Mouse (Mus musculus): Measurements from ENCODE around the gene Npepps. TPM values are rescaled to one million over a fixed set of nuclear protein-coding genes. Genes with fewer than 3 reads are reported as not detected.

Npepps gene
- polyA plus RNA-seq, 1 experiment from 2014 or later, result 80.9 TPM

DNA sequence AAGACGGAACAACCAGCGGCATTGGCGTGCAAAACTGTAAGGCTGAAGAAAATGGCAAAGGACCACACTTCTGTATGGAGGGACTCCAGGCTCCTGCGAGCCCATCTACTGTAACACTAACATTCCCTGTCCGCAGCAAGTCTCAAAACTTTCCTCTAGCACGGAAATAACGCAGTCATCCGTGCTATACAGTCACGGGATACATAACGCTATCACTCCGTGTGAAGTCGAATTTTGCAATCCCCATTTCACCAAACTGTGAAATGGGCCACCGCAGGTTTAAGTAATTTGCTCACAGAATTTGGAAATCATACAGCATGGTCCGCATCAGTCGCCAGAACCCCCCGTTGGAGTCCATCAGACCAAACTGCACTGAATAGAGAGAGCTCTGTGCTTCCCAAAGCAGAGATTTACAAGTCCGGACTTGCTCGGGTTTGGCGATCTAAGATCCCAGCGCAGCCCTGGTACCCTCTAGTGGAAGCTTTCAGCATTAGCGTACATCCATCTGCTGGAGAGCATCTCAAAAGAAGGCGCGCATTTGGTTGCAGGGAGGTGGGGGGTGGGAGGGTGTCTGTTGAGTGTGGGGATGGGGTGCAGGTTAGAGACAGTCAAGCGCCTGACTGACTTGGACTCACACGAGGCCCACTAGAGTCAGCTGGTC is 29.6 kb upstream of the Npepps start:
- H3K36me3 ChIP-seq, result no peaks in the 10 kb centered on the region
- H3K9ac ChIP-seq, result peak overlapping the region; percentile 34
- H3K9me3 ChIP-seq, result no peaks in the 10 kb centered on the region
- under 1% methylated on average over 25 of the region's 25 CpGs for WGBS
- H3K27ac ChIP-seq, result peak overlapping the region; percentile 87
- no peaks in the 10 kb centered on the region for H3K27me3 ChIP-seq (replicated peaks)
- H3K4me2 ChIP-seq, result peak overlapping the region; percentile 82
- H3K4me1 ChIP-seq, result peaks cover 15% of the 10 kb centered on the region
- H3K4me3 ChIP-seq (replicated peaks), result peak overlapping the region; percentile 45
- peak; percentile 54; the same call in 1 of the 2 replicates for ATAC-seq (ENCODE audit: insufficient read depth, low FRiP score, low read depth)

DNA sequence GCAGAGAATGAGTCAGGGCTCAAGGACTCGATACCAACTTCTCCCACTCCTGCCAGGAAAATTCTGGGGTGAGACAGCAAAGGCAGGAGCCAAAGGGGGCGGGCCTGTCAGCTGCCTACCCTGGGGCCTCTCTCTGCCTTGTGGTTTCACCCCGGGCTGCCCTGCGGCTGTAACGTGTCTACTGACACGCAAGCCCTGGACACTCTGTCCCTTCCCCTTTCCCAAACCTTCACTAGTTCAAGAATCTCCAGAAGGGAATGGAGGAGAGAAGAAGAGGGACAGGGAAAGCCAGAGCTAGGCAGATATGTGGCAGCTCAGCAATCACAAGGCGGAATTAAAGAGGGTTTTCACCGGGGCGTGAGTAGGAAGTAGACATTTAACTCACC is 29.0 kb upstream of the Npepps start:
- Histone ChIP-seq H3K4me3 (replicated peaks) (peak overlapping the region; percentile 45), H3K27ac (peak overlapping the region; percentile 87), H3K27me3 (replicated peaks) (no peaks in the 10 kb centered on the region), H3K36me3 (no peaks in the 10 kb centered on the region), H3K9ac (peak overlapping the region; percentile 34), H3K4me2 (peak overlapping the region; percentile 82), H3K4me1 (peaks cover 15% of the 10 kb centered on the region), H3K9me3 (no peaks in the 10 kb centered on the region)
- ATAC-seq (ENCODE audit: insufficient read depth, low FRiP score, low read depth), result peak; percentile 61; the same call in 1 of the 2 replicates
- 3% methylated on average over 9 of the region's 9 CpGs for WGBS

- H3K4me1 ChIP-seq, result peaks cover 15% of the 10 kb centered on the region
- no peaks in the 10 kb centered on the region for H3K27me3 ChIP-seq (replicated peaks)
- ATAC-seq (ENCODE audit: insufficient read depth, low FRiP score, low read depth), result no peak
- H3K9me3 ChIP-seq, result no peaks in the 10 kb centered on the region
- peak overlapping the region; percentile 45 for H3K4me3 ChIP-seq (replicated peaks)
- H3K36me3 ChIP-seq, result no peaks in the 10 kb centered on the region
- peak overlapping the region; percentile 34; the same call in 1 of the 2 replicates for H3K9ac ChIP-seq
- 33% methylated on average over 3 of the region's 3 CpGs for WGBS
- peak overlapping the region; percentile 87 for H3K27ac ChIP-seq
- peak overlapping the region; percentile 82 for H3K4me2 ChIP-seq
Observed at GRCm38 (mm10) chr11:97308806-97309450, 28.5 kb upstream of the Npepps start.

- H3K9me3 ChIP-seq, result no peaks in the 10 kb centered on the region
- no peak for ATAC-seq (ENCODE audit: insufficient read depth, low FRiP score, low read depth)
- WGBS, result 89% methylated on average over 11 of the region's 11 CpGs
- H3K4me2 ChIP-seq, result no peak overlapping the region
- no peak overlapping the region for H3K27ac ChIP-seq
- no peak overlapping the region for H3K9ac ChIP-seq
- H3K4me1 ChIP-seq, result peaks cover 22% of the 10 kb centered on the region
- no peak overlapping the region for H3K4me3 ChIP-seq (replicated peaks)
- H3K36me3 ChIP-seq, result no peaks in the 10 kb centered on the region
- no peaks in the 10 kb centered on the region for H3K27me3 ChIP-seq (replicated peaks)
Observed at GRCm38 (mm10) chr11:97307294-97308069, 27.0 kb upstream of the Npepps start.

- peaks cover 20% of the 10 kb centered on the region for H3K4me1 ChIP-seq
- H3K27me3 ChIP-seq (replicated peaks), result no peaks in the 10 kb centered on the region
- ATAC-seq (ENCODE audit: insufficient read depth, low FRiP score, low read depth), result no peak
- no peak overlapping the region for H3K4me2 ChIP-seq
- no peak overlapping the region for H3K4me3 ChIP-seq (replicated peaks)
- no peaks in the 10 kb centered on the region for H3K9me3 ChIP-seq
- WGBS, result 42% methylated on average over 5 of the region's 5 CpGs
- no peak overlapping the region for H3K27ac ChIP-seq
- H3K36me3 ChIP-seq, result no peaks in the 10 kb centered on the region
- no peak overlapping the region for H3K9ac ChIP-seq
Observed at GRCm38 (mm10) chr11:97304631-97305030, 24.2 kb upstream of the Npepps start.

- H3K36me3 ChIP-seq, result no peaks in the 10 kb centered on the region
- H3K9me3 ChIP-seq, result no peaks in the 10 kb centered on the region
- H3K4me3 ChIP-seq (replicated peaks), result no peak overlapping the region
- WGBS, result 18% methylated on average over 7 of the region's 7 CpGs
- H3K9ac ChIP-seq, result no peak overlapping the region
- H3K27ac ChIP-seq, result peak overlapping the region; percentile 52
- H3K4me2 ChIP-seq, result no peak overlapping the region
- peaks cover 14% of the 10 kb centered on the region; the same call in 1 of the 2 replicates for H3K4me1 ChIP-seq
- no peaks in the 10 kb centered on the region for H3K27me3 ChIP-seq (replicated peaks)
- ATAC-seq (ENCODE audit: insufficient read depth, low FRiP score, low read depth), result 0 out of 2 replicates have a peak, but pooled peaks have one; percentile 56
Observed at GRCm38 (mm10) chr11:97302231-97302781, 21.9 kb upstream of the Npepps start.

DNA sequence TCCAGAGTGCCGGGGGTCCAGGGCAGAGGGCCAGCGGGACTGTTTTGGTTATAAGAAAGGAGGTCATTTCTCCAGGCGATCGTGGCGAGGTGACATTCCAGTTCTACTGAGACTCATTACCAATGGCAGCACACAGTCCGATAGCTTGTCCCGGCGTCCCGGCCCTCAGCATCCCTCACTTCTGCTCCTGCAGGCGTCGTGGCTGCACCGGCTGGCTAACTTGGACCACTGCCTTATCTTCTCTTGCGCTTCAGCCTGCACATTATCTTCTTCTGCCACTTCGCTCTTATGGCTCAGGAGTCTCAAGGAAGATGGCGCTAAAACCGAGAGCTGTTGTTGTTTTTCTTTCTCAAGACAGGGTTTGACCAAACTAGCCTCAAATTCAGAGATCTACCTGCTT is 21.0 kb upstream of the Npepps start:
- H3K9me3 ChIP-seq, result no peaks in the 10 kb centered on the region
- H3K4me3 ChIP-seq (replicated peaks), result no peak overlapping the region
- WGBS, result 81% methylated on average over 16 of the region's 16 CpGs
- H3K9ac ChIP-seq, result no peak overlapping the region
- H3K27me3 ChIP-seq (replicated peaks), result no peaks in the 10 kb centered on the region
- H3K36me3 ChIP-seq, result no peaks in the 10 kb centered on the region
- H3K4me1 ChIP-seq, result peaks cover 14% of the 10 kb centered on the region; the same call in 1 of the 2 replicates
- H3K27ac ChIP-seq, result peak overlapping the region; percentile 52; the same call in 1 of the 2 replicates
- ATAC-seq (ENCODE audit: insufficient read depth, low FRiP score, low read depth), result no peak
- no peak overlapping the region for H3K4me2 ChIP-seq

DNA sequence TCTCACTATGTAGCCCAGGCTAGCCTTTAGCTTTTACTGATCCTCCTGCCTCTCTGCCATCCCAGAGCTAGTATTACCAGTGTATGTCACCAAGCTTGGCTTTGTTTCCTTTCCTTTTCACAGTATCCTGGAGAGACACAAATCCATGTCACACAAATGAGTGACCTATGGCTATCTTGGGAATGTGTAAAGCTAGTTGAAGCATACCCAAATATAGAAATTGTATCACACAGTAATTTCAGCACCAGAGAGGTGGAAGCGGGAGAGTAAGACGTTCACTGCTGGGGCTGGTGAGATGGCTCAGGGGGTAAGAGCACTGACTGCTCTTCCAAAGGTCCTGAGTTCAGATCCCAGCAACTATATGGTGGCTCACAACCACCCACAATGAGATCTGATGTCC is 19.5 kb upstream of the Npepps start:
- no peak overlapping the region for H3K9ac ChIP-seq
- H3K4me3 ChIP-seq (replicated peaks), result no peak overlapping the region
- peaks cover 14% of the 10 kb centered on the region; the same call in 1 of the 2 replicates for H3K4me1 ChIP-seq
- H3K36me3 ChIP-seq, result no peaks in the 10 kb centered on the region
- no peaks in the 10 kb centered on the region for H3K27me3 ChIP-seq (replicated peaks)
- 82% methylated on average over 2 of the region's 2 CpGs for WGBS
- H3K27ac ChIP-seq, result no peak overlapping the region
- no peak for ATAC-seq (ENCODE audit: insufficient read depth, low FRiP score, low read depth)
- no peaks in the 10 kb centered on the region for H3K9me3 ChIP-seq
- H3K4me2 ChIP-seq, result no peak overlapping the region

GRCm38 (mm10) chr11:97296542-97296941 is 16.1 kb upstream of the Npepps start:
- no peaks in the 10 kb centered on the region for H3K9me3 ChIP-seq
- no peak overlapping the region for H3K27ac ChIP-seq
- 85% methylated on average over 3 of the region's 4 CpGs for WGBS
- no peak overlapping the region for H3K9ac ChIP-seq
- H3K4me1 ChIP-seq, result peaks cover under 1% of the 10 kb centered on the region; the same call in 1 of the 2 replicates
- H3K4me3 ChIP-seq (replicated peaks), result no peak overlapping the region
- H3K36me3 ChIP-seq, result no peaks in the 10 kb centered on the region
- ATAC-seq (ENCODE audit: insufficient read depth, low FRiP score, low read depth), result no peak
- H3K4me2 ChIP-seq, result no peak overlapping the region
- no peaks in the 10 kb centered on the region for H3K27me3 ChIP-seq (replicated peaks)

DNA sequence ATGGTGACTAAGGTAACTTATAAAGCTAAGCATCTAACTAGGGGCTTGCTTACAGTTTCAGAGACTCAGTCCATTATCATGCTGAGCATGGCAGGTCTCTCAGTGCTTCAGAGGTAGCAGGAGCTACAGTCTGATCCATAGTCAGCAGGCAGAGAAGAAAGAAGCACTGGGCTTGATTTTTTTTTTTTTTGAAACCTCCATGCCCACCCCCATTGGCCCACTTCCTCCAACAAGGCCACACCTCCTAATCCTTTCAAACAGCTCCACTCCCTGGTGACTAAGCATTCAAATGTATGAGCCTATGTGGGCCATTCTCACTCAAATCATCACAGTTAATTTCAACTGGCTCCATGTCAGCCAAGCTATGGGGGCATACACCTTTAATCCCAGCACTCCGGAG is 12.3 kb upstream of the Npepps start:
- Histone ChIP-seq H3K27ac (no peak overlapping the region), H3K9me3 (no peaks in the 10 kb centered on the region), H3K4me2 (no peak overlapping the region), H3K9ac (no peak overlapping the region), H3K4me3 (replicated peaks) (no peak overlapping the region), H3K27me3 (replicated peaks) (no peaks in the 10 kb centered on the region), H3K4me1 (no peaks in the 10 kb centered on the region), H3K36me3 (no peaks in the 10 kb centered on the region)
- ATAC-seq (ENCODE audit: insufficient read depth, low FRiP score, low read depth), result no peak
- WGBS, result 95% methylated on average over 1 of the region's 1 CpGs

DNA sequence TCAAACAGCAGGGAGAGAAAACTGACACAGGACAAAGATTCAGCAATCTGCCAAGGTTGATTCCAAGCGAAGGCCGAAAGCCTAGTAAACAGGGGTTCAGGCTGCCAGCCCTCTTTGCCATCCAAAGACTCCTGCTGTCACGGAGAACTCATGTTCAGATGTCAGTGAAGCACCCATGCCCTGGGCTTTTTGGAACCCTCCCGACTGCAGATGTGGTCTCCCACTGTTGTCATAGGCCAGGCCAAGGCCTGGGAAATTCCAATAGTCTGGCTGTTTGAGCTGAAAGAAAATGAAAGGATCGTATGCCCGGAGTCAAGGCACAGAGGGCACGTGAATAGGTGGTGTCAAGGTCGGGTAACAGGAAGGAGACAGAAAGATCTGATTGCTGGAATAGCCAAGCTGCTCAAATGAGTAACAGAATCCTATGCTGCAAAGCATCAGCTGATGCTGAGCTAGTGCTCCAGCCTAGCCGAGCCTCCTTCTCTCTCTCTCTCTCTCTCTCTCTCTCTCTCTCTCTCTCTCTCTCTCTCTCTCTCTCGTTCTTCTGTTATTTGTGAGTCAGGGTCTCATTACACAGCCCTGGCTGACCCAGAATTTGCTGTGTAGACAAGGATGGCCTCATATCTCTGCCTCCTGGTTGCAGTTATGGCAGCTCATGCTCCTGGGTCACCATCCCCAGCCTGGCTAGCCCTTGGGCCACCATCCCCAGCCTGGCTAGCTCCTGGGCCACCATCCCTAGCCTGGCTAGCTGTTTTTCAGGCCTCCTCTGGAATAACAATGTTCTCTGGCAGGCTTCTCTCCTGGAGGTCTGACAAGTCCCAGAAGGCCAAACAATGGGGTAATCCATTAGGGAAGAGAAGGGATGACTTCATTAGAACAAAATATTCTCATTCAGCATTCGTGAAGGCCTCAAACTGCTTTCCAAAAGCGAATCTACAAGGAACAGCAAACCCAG is 9.1 kb upstream of the Npepps start:
- H3K4me2 ChIP-seq, result no peak overlapping the region
- no peak overlapping the region for H3K9ac ChIP-seq
- H3K4me1 ChIP-seq, result no peaks in the 10 kb centered on the region
- H3K36me3 ChIP-seq, result no peaks in the 10 kb centered on the region
- WGBS, result 48% methylated on average over 12 of the region's 12 CpGs
- H3K4me3 ChIP-seq (replicated peaks), result no peak overlapping the region
- H3K27ac ChIP-seq, result no peak overlapping the region
- H3K9me3 ChIP-seq, result no peaks in the 10 kb centered on the region
- no peaks in the 10 kb centered on the region for H3K27me3 ChIP-seq (replicated peaks)
- no peak for ATAC-seq (ENCODE audit: insufficient read depth, low FRiP score, low read depth)
